Mouse (Mus musculus): ENCODE measurements around the gene Pllp.

GRCm38 (mm10) chr8:94633564-94634194, 62.4 kb downstream of the Pllp start:
- TF ChIP-seq POLR2A (IDR thresholded peaks at IDR 0.05; ENCODE audit: insufficient read depth, low read depth, low read length) (no peak), CTCF (IDR thresholded peaks at IDR 0.05) (no peak), EP300 (IDR thresholded peaks at IDR 0.05; ENCODE audit: insufficient read depth, low read depth, low read length) (no peak)

All from heart, adult 2 months (tissue).